Comparison of ENCODE assay signal across 13 mouse cellular contexts in genomic region chr11:53761284-53761683, GRCm38 (mm10). TPM values are rescaled to one million over a fixed set of nuclear protein-coding genes. Genes with fewer than 3 reads are reported as not detected.
DNase-seq lines count a peak whose midpoint lies in the region; ATAC-seq and TF ChIP-seq lines count a peak whose summit lies in the region.
"Had no signal": no experiment of that assay in that cellular context is flagged by ENCODE, and none has a peak within 500 bp of the region (broad histone marks: within the 10 kb centered on the region; RNA-seq: fewer than 3 reads in every experiment).

No protein-coding gene starts in this region.

- no peak overlapping the region for H3K4me2 ChIP-seq in kidney, embryonic 15.5 days
- H3K4me2 ChIP-seq in midbrain, embryonic 11.5 days = no peak overlapping the region
- H3K4me2 ChIP-seq: hindbrain, embryonic 15.5 days had no signal

- TF ChIP-seq POLR2A in embryonic fibroblast, embryonic 13.5 days (IDR thresholded peaks at IDR 0.05; ENCODE audit: low read depth, low read length) = no peak

- TF ChIP-seq CTCF in gastrocnemius, adult 2 months (IDR thresholded peaks at IDR 0.05) = no peak
- no peak for TF ChIP-seq CTCF in embryonic fibroblast, embryonic 13.5 days (IDR thresholded peaks at IDR 0.05; ENCODE audit: borderline replicate concordance, insufficient read depth, low read length)

- H3K27me3 ChIP-seq in kidney, embryonic 15.5 days = no peaks in the 10 kb centered on the region
- peaks cover 34% of the 10 kb centered on the region for H3K27me3 ChIP-seq in midbrain, embryonic 11.5 days (ENCODE audit: control insufficient read depth, insufficient read depth, low read length)

- H3K9me3 ChIP-seq in kidney, embryonic 15.5 days (replicated peaks) = no peaks in the 10 kb centered on the region
- no peaks in the 10 kb centered on the region for H3K9me3 ChIP-seq in midbrain, embryonic 11.5 days (ENCODE audit: control insufficient read depth, low read length)
- H3K9me3 ChIP-seq: hindbrain, embryonic 15.5 days; limb, embryonic 13.5 days had no signal

- peaks cover 66% of the 10 kb centered on the region for H3K4me1 ChIP-seq in kidney, embryonic 15.5 days
- peaks cover 21% of the 10 kb centered on the region; the same call in 1 of the 2 replicates for H3K4me1 ChIP-seq in embryonic fibroblast, embryonic 13.5 days (ENCODE audit: control insufficient read depth, insufficient read depth, low read length)
- peaks cover 20% of the 10 kb centered on the region for H3K4me1 ChIP-seq in midbrain, embryonic 11.5 days (ENCODE audit: control insufficient read depth, insufficient read depth, low read length)

- H3K27ac ChIP-seq in gastrocnemius, adult 2 months = peak overlapping the region; percentile 97
- peak overlapping the region; percentile 96 for H3K27ac ChIP-seq in kidney, embryonic 15.5 days
- peak overlapping the region; percentile 74 for H3K27ac ChIP-seq in embryonic fibroblast, embryonic 13.5 days (ENCODE audit: insufficient read depth, low read length)
- H3K27ac ChIP-seq in midbrain, embryonic 11.5 days (ENCODE audit: low read depth, low read length) = no peak overlapping the region
- H3K27ac ChIP-seq: limb, embryonic 13.5 days had no signal

- ATAC-seq in kidney, embryonic 15.5 days (replicated peaks; ENCODE audit: low FRiP score) = no peak
- ATAC-seq in midbrain, embryonic 11.5 days (ENCODE audit: low FRiP score) = no peak
- ATAC-seq: CD4-positive, CD25-positive, alpha-beta regulatory T cell, adult 4 months had no signal

- no peak for DNase-seq in gastrocnemius, adult 2 months
- DNase-seq in gastrocnemius, adult 8-10 months (ENCODE audit: low spot score in 2 of 2) = no peak
- no peak for DNase-seq in kidney, adult 9 months
- DNase-seq in 3T3-L1 (ENCODE audit: low read depth, low spot score) = peak; percentile 47
- DNase-seq in midbrain, embryonic 11.5 days (ENCODE audit: low spot score, missing footprints) = no peak
- DNase-seq in liver = no peak
- DNase-seq: layer of hippocampus, adult 9-11 months had no signal

- 60% methylated on average over 5 of the region's 5 CpGs for WGBS in kidney, embryonic 15.5 days
- 76% methylated on average over 5 of the region's 5 CpGs for WGBS in midbrain, embryonic 11.5 days

- no peak overlapping the region for H3K4me3 ChIP-seq in gastrocnemius, adult 2 months
- no peak overlapping the region for H3K4me3 ChIP-seq in kidney, embryonic 15.5 days (replicated peaks)
- no peak overlapping the region for H3K4me3 ChIP-seq in embryonic fibroblast, embryonic 13.5 days (ENCODE audit: insufficient read depth, low read length)
- no peak overlapping the region for H3K4me3 ChIP-seq in midbrain, embryonic 11.5 days (ENCODE audit: low read depth, low read length)
- H3K4me3 ChIP-seq: hindbrain, embryonic 15.5 days; limb, embryonic 13.5 days had no signal

- intact Hi-C loops in gastrocnemius, adult 2 months (cut with DNase I) = no loop called here

- H3K36me3 ChIP-seq in kidney, embryonic 15.5 days = no peaks in the 10 kb centered on the region
- no peaks in the 10 kb centered on the region for H3K36me3 ChIP-seq in midbrain, embryonic 11.5 days (ENCODE audit: control insufficient read depth, insufficient read depth, low read length)
- H3K36me3 ChIP-seq: hindbrain, embryonic 15.5 days; limb, embryonic 13.5 days had no signal

- no peak overlapping the region for H3K9ac ChIP-seq in kidney, embryonic 15.5 days
- H3K9ac ChIP-seq in midbrain, embryonic 11.5 days (ENCODE audit: low read length) = no peak overlapping the region
- H3K9ac ChIP-seq: hindbrain, embryonic 15.5 days; limb, embryonic 13.5 days had no signal

RNA-seq across cellular contexts. Expression of gene Irf1, which starts 8.5 kb away (rescaled TPM):
- 1 to 10 TPM; 6.2 to 7.0 TPM for total RNA-seq in gastrocnemius, adult 2 months (2021)
- total RNA-seq in gastrocnemius, adult 8-10 months (2022) = 1 to 10 TPM; 3.2 to 5.8 (median 4.4) TPM
- 12.6 and 15.3 TPM in 2 replicates for polyA plus RNA-seq in kidney, embryonic 15.5 days (2015; fragmentation: Nextera tagmentation; extraction: Ambion mirVana)
- polyA plus RNA-seq in embryonic fibroblast, embryonic 13.5 days (2011; ENCODE audit: insufficient read length, low read depth, missing spikeins) = 19.7 and 35.1 TPM in 2 replicates
- polyA plus RNA-seq in midbrain, embryonic 11.5 days (2014; fragmentation: Nextera tagmentation; extraction: Ambion mirVana) = 2.8 and 3.7 TPM in 2 replicates

RNA-seq across cellular contexts. Expression of gene Gm17334, which starts 11.7 kb away (rescaled TPM):
- total RNA-seq in gastrocnemius, adult 2 months (2021) = under 1 TPM; 0.28 to 0.53 TPM
- total RNA-seq in gastrocnemius, adult 8-10 months (2022) = under 1 TPM in 2 of 4 experiments, not detected in 2; 0.34 to 0.48 TPM
- 0.23 TPM in 1 of 2 replicates, not detected in the other for polyA plus RNA-seq in kidney, embryonic 15.5 days (2015; fragmentation: Nextera tagmentation; extraction: Ambion mirVana)
- not detected in 2 replicates for polyA plus RNA-seq in embryonic fibroblast, embryonic 13.5 days (2011; ENCODE audit: insufficient read length, low read depth, missing spikeins)
- polyA plus RNA-seq in midbrain, embryonic 11.5 days (2014; fragmentation: Nextera tagmentation; extraction: Ambion mirVana) = not detected in 2 replicates
- polyA plus RNA-seq: hindbrain, embryonic 15.5 days had no signal

RNA-seq across cellular contexts. Expression of gene Il5, which starts 40.7 kb away (rescaled TPM):
- not detected for total RNA-seq in gastrocnemius, adult 2 months (2021)
- not detected for total RNA-seq in gastrocnemius, adult 8-10 months (2022)
- polyA plus RNA-seq in kidney, embryonic 15.5 days (2015; fragmentation: Nextera tagmentation; extraction: Ambion mirVana) = not detected in 2 replicates
- not detected in 2 replicates for polyA plus RNA-seq in embryonic fibroblast, embryonic 13.5 days (2011; ENCODE audit: insufficient read length, low read depth, missing spikeins)
- not detected in 2 replicates for polyA plus RNA-seq in midbrain, embryonic 11.5 days (2014; fragmentation: Nextera tagmentation; extraction: Ambion mirVana)
- total RNA-seq: megakaryocyte progenitor cell, adult 5-6 weeks had no signal
- polyA plus RNA-seq: CD4-positive, CD25-positive, alpha-beta regulatory T cell, adult 4 months; hindbrain, embryonic 15.5 days; limb, embryonic 13.5 days had no signal

RNA-seq across cellular contexts. Expression of gene Rad50, which starts 54.2 kb away (rescaled TPM):
- 1 to 10 TPM; 4.1 to 5.2 TPM for total RNA-seq in gastrocnemius, adult 2 months (2021)
- 1 to 10 TPM; 3.8 to 4.7 (median 4.5) TPM for total RNA-seq in gastrocnemius, adult 8-10 months (2022)
- polyA plus RNA-seq in kidney, embryonic 15.5 days (2015; fragmentation: Nextera tagmentation; extraction: Ambion mirVana) = 27.2 and 27.7 TPM in 2 replicates
- polyA plus RNA-seq in embryonic fibroblast, embryonic 13.5 days (2011; ENCODE audit: insufficient read length, low read depth, missing spikeins) = 25.8 and 31.7 TPM in 2 replicates
- polyA plus RNA-seq in midbrain, embryonic 11.5 days (2014; fragmentation: Nextera tagmentation; extraction: Ambion mirVana) = 20.7 and 21.7 TPM in 2 replicates
